Mouse (Mus musculus) megakaryocyte, embryonic 14.5 days (primary cell): ENCODE measurements around the gene Wasf2. TPM values are rescaled to one million over a fixed set of nuclear protein-coding genes. Genes with fewer than 3 reads are reported as not detected.

Experiments used
- H3K27me3 ChIP-seq: replicated peaks from 2 replicates; pipeline ENCODE3; 2012; ENCODE audit warnings: inconsistent platforms
- H3K36me3 ChIP-seq: replicated peaks from 2 replicates; pipeline ENCODE3; 2012; ENCODE audit warnings: low read length, inconsistent platforms, mixed read lengths
- H3K4me1 ChIP-seq: 2 replicates; pipeline ENCODE4 v1.6.1; 2012; ENCODE audit warnings: inconsistent platforms
- H3K4me3 ChIP-seq: replicated peaks from 2 replicates; pipeline ENCODE3; 2012; ENCODE audit warnings: moderate library complexity, mild to moderate bottlenecking, inconsistent platforms
- H3K9me3 ChIP-seq: 2 replicates; pipeline ENCODE4 v1.6.1; 2012; ENCODE audit warnings: inconsistent platforms
- FLI1 ChIP-seq: IDR thresholded peaks from 2 replicates; pipeline ENCODE4 v1.6.1; 2012; ENCODE audit warnings: low read length, inconsistent platforms, mixed read lengths
- GATA1 ChIP-seq: IDR thresholded peaks from 3 replicates; pipeline ENCODE4 v1.6.1; 2012; ENCODE audit warnings: mixed read lengths, low read length, inconsistent platforms, borderline replicate concordance
- polyA plus RNA-seq: library from polyadenylated mRNA; stranded (reverse); fragments of >175 nt; gene quantifications from 2 replicates; pipeline ENCODE4 v1.2.3, GENCODE M21; 2012; ENCODE audit warnings: low replicate concordance; ENCODE audit not compliant: insufficient read depth

Gene Wasf2
- polyA plus RNA-seq = 43.7 and 76.2 TPM in 2 replicates

DNA sequence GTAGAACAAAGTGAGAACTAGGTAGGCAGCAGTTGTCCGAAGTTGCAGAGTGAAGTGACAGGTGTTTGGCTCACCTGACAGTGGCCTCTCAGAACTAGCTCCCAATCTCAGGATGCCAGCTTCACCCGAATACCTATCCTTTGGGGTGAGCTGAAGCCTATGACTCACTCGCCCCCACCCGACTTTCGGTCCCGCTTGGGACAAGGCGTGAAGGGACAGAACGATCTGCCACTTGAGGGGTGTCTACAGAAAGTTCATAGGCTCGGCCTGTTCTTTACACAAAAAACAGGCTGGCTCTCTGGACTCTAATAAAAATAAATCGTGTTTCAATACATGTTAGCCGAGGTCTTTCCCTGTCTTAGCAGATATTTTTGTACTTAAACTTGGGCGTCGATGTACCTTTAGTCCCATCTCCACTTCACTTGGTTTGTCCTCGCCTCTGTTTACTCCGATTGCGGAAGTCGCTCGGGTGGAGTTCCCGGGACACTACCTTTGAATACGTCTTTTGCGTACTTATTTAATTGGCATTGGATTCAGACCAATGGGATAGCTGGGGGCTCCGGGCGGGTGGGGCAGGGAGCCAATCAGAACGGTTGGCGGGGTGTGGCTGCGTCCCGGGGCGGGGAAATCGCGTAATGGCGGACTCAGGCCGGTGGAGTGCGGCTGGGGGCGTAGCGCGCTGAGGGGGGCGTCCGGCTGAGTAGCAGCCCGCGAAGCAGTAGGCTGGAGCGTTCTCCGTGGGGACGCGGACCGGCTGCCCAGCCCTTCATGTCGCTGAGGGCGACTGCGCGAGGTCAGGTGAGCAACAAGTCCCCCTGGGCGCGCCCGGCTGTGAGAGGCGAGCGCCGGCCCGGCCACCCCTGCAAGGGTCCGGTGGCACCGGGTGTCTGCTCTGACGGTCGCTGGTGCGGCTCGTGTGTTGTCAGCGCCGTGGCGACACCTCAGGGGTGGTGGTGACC is at the start of gene Wasf2:
TSS of gene Wasf2 (plus strand) at position 575 of the 959 bp plus-strand sequence.
- H3K36me3 ChIP-seq = peaks cover 13% of the 10 kb centered on the region
- peaks cover 29% of the 10 kb centered on the region for H3K4me1 ChIP-seq
- no peaks in the 10 kb centered on the region for H3K9me3 ChIP-seq
- no peaks in the 10 kb centered on the region for H3K27me3 ChIP-seq
- H3K4me3 ChIP-seq = peak within 1 kb of the TSS; percentile 99
- TF ChIP-seq GATA1 (no peak), FLI1 (no peak)

DNA sequence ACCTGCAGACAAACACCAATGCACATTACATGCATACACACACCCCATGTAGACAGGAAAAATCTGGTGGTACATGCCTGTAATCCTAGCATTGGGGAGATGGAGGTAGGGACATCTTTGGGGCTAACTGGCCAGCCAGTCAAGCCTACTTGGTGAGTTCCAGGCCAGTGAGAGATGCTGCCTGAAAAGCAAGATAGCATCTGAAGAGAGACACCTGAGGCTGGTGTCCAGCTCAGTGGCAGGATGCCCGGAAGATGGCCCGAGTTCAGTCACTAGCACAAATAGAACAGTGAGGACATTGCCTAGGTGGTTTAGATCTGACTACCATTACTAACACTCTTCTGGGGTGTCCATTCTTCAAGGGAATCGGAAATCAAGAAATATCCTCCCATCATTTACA is 49.4 kb upstream of the Wasf2 start:
- peaks cover 69% of the 10 kb centered on the region for H3K4me1 ChIP-seq

DNA sequence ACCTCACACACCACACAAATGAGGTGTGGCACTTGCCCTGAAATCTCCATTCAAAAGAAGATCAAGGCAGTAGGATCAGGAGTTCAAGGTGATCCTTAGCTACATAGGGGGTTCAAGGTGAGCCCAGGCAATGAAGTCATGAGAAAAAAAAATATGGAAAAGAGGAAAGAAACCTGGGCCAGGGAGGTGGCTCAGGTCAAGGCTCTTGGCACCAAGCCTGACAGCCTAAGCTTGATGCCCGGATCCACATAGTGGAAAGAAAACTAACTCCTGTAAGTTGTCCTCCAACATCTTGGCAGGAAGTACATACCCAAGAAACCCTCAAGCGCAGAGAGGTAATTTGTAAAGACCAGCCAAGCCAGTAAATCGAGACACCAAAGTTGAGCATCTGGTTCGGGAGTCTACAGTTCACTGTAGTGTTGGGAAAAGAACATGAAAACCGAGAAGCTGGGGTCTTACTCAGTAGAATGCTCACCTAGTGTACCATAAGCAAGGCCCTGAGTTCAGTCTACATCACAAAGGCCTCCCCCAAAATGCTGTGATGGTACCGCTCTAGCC is 48.0 kb upstream of the Wasf2 start:
- TF ChIP-seq FLI1 (no peak), GATA1 (no peak)
- Histone ChIP-seq H3K4me1 (peaks cover 70% of the 10 kb centered on the region), H3K36me3 (peaks cover 42% of the 10 kb centered on the region), H3K4me3 (no peak overlapping the region), H3K9me3 (no peaks in the 10 kb centered on the region), H3K27me3 (peaks cover 24% of the 10 kb centered on the region)

More for the DNA sequence above, 49.4 kb upstream of the Wasf2 start:
- TF ChIP-seq FLI1 (no peak), GATA1 (no peak)
- Histone ChIP-seq H3K27me3 (peaks cover 16% of the 10 kb centered on the region), H3K9me3 (no peaks in the 10 kb centered on the region), H3K36me3 (peaks cover 57% of the 10 kb centered on the region), H3K4me3 (no peak overlapping the region)

DNA sequence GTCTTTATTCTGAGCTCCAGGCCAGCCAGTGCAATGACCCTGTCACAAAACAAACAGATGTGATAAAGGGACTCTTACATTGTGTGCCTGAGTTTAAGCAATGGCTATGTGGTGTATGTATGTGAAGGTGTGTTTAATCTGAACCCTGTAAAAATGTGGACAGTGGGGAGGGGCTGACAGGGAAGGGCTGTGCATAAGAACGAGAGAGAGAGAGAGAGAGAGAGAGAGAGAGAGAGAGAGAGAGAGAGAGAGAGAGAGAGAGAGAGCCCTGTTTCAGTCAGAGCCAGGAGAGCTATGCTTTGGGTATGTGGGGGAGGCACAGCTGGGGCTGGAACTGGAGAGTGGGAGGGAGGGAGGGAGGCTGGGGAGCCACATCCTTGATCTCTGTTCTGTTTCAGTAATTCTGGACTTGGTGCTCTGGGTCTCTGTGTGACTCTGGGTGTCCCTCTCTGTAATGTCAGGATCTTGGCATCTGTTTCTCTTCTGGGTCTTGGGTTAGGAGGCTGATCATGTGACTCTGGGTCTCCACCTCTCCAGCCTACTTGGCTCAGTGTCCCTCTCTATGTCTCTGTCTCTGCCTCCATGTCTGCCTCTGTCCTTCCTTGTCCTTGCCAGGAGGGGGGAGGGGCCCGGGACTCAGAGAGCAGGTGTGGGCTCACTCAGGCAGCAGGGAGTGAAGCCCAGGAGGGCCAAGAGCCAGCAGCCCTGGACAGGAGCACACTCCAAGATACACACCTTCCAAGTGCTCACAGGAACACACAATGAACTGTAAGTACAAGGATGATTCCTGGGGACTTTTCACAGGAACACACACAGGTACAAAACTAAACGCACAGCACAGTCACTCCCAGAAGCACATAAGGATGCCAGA is 46.1 kb upstream of the Wasf2 start:
- H3K9me3 ChIP-seq = no peaks in the 10 kb centered on the region
- H3K4me3 ChIP-seq = peak overlapping the region; percentile 70
- H3K4me1 ChIP-seq = peaks cover 62% of the 10 kb centered on the region
- peaks cover 23% of the 10 kb centered on the region for H3K36me3 ChIP-seq
- TF ChIP-seq FLI1 (no peak), GATA1 (no peak)
- H3K27me3 ChIP-seq = peaks cover 30% of the 10 kb centered on the region

DNA sequence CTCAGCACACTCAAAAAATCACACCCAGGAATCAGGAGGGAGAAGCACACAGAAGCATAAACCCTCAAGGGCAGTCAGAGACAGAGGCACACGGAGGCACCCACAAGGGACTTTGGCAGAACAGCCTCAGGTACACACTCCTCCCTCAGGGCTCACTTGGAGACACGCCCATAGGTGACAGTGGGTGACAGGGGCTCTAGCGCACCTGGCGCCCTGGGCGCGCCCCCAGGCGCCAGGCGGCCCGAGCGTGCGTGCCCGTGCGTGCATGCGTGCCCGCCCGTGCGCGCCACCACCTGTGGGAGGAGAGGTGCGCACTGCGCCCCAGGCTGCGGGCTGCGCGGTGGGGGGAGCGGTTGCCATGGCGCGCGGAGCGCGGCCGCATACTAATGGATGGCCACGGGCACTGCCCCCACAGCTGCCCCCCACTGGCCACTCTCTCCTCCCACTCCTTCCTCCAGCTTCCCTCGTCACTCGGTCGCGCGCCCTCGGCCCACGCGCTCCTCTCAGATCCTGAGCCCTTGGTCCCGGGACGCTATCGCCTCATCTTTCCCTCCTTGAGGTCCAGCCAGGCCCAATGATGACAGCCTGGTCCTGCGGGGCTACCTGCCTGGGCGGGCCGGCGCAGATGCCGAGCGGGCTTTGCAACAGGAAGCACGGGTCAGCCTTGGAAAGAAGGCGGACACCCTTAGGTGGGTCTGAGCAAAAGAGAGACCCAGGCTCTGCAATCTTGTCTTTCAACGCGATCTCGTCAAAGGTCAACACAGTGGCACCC is 45.1 kb upstream of the Wasf2 start:
- Histone ChIP-seq H3K4me1 (peaks cover 64% of the 10 kb centered on the region), H3K36me3 (peaks cover 13% of the 10 kb centered on the region), H3K27me3 (peaks cover 39% of the 10 kb centered on the region), H3K9me3 (no peaks in the 10 kb centered on the region), H3K4me3 (peak overlapping the region; percentile 84)
- TF ChIP-seq FLI1 (no peak), GATA1 (no peak)

DNA sequence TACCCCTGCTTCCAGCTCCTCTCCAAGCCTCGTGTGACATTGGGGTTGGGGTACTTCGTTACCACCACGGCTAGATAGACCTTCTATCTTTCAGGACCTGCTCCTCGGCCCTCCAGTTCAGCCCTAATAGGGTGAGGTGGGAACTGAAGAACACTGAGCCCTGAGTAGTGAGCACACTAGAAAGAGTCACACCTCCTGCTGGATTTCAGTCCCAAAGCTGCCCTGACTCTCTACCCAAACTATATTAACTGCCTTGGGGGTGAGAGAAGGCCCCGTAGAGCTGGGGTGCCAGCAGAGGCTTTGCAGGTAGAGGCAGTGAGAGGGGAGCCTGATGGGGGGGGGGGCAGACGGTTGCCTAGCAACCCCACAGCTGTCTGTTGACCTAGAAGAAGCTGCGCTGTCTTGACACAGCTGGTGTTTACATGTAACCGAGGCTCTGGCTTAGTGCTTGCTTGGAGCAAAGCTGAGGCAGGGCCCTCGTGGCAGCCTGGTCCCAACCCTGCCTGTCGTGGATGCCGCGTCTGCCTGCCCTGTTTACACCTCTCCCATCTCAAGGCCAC is 44.4 kb upstream of the Wasf2 start:
- Histone ChIP-seq H3K9me3 (no peaks in the 10 kb centered on the region), H3K4me1 (peaks cover 67% of the 10 kb centered on the region), H3K4me3 (no peak overlapping the region), H3K27me3 (peaks cover 44% of the 10 kb centered on the region), H3K36me3 (peaks cover 7% of the 10 kb centered on the region)
- TF ChIP-seq FLI1 (no peak), GATA1 (no peak)

DNA sequence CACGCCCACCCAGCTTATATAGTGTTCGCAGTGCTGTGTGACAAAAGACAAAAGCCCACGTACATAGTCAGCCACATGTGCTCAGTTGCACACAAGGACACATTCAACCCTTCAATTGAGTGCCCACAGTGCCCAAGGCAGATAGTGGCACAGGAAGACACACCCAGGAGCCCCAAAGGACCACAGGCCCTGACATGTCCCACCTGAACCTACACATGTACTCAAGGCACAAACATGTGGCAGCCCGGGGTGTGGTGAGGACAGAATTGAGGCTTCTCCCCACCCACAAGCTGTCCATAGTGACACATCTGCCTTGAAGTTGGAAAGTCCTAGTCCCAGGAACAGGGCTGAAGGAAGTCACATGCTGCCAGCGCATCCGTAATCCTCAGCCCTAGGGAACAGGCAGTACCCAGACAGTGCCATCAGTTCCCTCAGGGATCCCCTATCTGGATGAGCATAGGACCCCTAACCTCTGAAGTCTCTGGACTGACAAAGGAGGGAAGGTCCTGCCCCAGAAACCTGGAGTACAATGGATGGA is 43.1 kb upstream of the Wasf2 start:
- H3K27me3 ChIP-seq = peaks cover 55% of the 10 kb centered on the region
- peaks cover 80% of the 10 kb centered on the region for H3K4me1 ChIP-seq
- H3K9me3 ChIP-seq = no peaks in the 10 kb centered on the region
- TF ChIP-seq GATA1 (no peak), FLI1 (no peak)
- H3K4me3 ChIP-seq = peak overlapping the region; percentile 52
- no peaks in the 10 kb centered on the region for H3K36me3 ChIP-seq

DNA sequence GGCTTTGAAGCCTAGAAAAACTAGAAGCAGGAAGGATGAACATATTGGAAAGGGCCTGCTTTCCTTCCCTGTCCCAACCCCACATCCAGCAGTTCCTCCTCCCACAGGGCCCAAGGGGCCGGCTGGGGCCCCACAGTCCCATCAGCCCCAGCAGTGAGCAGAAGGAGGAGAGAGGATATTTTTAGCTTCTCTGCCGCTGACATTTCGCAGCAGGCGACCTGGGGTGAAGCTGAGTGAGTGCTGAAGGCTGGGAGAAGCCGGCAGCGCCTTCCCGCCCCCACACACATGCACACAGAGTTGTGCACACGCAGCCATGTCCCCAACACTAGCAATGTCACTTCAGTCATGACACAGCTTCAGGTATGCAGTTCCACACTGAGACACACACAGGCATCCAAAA is 42.5 kb upstream of the Wasf2 start:
- H3K9me3 ChIP-seq = no peaks in the 10 kb centered on the region
- peaks cover 83% of the 10 kb centered on the region for H3K4me1 ChIP-seq

More for the DNA sequence above, 42.5 kb upstream of the Wasf2 start:
- Histone ChIP-seq H3K36me3 (no peaks in the 10 kb centered on the region), H3K27me3 (peaks cover 61% of the 10 kb centered on the region), H3K4me3 (peak overlapping the region; percentile 64)
- TF ChIP-seq FLI1 (no peak), GATA1 (no peak)
